Mouse (Mus musculus): Measurements from ENCODE around the gene Dhrs7. TPM values are rescaled to one million over a fixed set of nuclear protein-coding genes. Genes with fewer than 3 reads are reported as not detected.
A peak's percentile ranks its signal among the peaks of the same experiment; 100 is the strongest.
"Not testable (repeated sequence)": the region's sequence is repeated elsewhere in the genome, so short reads cannot be mapped to it uniquely, and the experiment has no call there.

The Dhrs7 gene
- polyA plus RNA-seq (2014; fragmentation: Nextera tagmentation; extraction: Ambion mirVana): 7.1 and 8.7 TPM in 2 replicates

DNA sequence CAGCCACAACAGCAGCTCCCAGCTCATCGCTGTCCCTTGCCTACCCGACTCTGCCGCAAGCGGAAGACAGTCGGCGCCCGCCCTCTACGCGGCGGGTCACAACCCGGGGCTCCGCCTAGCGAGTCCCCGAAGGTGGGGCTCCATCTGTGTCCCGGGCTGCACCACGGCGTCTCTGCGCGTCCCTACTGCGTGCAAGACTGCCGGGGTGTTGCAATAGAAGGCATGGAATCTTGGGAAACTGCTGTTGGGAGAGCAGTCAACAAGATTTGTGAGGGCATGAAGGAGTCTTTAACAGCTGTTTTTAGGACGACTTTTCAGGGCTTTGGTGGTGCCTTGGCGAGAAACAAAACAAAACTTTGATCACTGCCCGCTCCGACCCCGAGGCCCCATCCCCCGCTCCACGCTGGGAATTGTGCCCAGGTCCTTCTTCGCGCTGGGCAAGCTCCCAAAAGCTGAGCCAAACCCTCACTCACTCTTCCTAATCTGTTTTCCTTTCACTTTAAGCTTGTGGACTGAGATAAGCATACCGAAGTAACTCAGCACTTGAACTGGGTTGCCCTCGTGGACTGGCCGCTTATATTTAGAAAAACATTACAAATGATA, at the start of gene Dhrs7:
Gene Dhrs7, minus strand, starts transcription at position 175 of the 603 bp plus-strand sequence.
- Histone ChIP-seq H3K36me3 (ENCODE audit: control insufficient read depth, insufficient read depth, low read length) (no peaks in the 10 kb centered on the region), H3K9ac (ENCODE audit: low read depth, low read length) (peak within 1 kb of the TSS; percentile 52), H3K9me3 (ENCODE audit: control insufficient read depth, low read length) (no peaks in the 10 kb centered on the region; the same call in 1 of the 2 replicates), H3K4me1 (ENCODE audit: control insufficient read depth, insufficient read depth, low read length) (peaks cover 7% of the 10 kb centered on the region; the same call in 1 of the 2 replicates), H3K27ac (ENCODE audit: low read depth, low read length) (0 out of 2 replicates have a peak within 1 kb of the TSS, but pooled peaks have one; percentile 11), H3K4me3 (ENCODE audit: low read length) (peak within 1 kb of the TSS; percentile 61), H3K4me2 (replicated peaks; ENCODE audit: low read depth, low read length) (peak within 1 kb of the TSS; percentile 88), H3K27me3 (ENCODE audit: control insufficient read depth, insufficient read depth, low read length) (no peaks in the 10 kb centered on the region)
- peak; percentile 92 for ATAC-seq (ENCODE audit: low FRiP score, low TSS enrichment)
- 2% methylated on average over 33 of the region's 33 CpGs for WGBS

DNA sequence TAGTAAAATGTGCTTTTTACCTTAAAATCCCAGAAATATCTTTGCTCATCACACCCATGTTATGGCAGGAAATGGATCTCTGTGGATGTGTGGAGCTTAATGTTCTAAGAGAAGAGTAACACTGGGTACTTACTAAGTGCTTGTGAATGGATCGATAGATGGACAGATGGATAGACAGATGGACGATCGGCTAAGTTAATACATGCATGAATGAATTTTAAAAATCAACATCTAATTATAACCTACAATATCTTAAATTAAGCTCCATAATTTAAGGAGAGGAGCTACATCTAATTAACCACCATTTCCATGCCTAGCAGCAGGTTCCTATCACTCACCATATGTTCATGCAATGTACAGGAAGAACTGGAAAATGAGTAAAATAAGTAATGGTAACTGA, 45.3 kb upstream of the Dhrs7 start:
- Histone ChIP-seq H3K27me3 (ENCODE audit: control insufficient read depth, insufficient read depth, low read length) (no peaks in the 10 kb centered on the region), H3K9ac (ENCODE audit: low read depth, low read length) (no peak overlapping the region), H3K4me3 (ENCODE audit: low read length) (no peak overlapping the region), H3K4me1 (ENCODE audit: control insufficient read depth, insufficient read depth, low read length) (no peaks in the 10 kb centered on the region), H3K9me3 (ENCODE audit: control insufficient read depth, low read length) (no peaks in the 10 kb centered on the region; the same call in 1 of the 2 replicates), H3K27ac (ENCODE audit: low read depth, low read length) (no peak overlapping the region), H3K36me3 (ENCODE audit: control insufficient read depth, insufficient read depth, low read length) (no peaks in the 10 kb centered on the region), H3K4me2 (replicated peaks; ENCODE audit: low read depth, low read length) (no peak overlapping the region)
- WGBS: 100% methylated on average over 3 of the region's 3 CpGs
- ATAC-seq (ENCODE audit: low FRiP score, low TSS enrichment): no peak

DNA sequence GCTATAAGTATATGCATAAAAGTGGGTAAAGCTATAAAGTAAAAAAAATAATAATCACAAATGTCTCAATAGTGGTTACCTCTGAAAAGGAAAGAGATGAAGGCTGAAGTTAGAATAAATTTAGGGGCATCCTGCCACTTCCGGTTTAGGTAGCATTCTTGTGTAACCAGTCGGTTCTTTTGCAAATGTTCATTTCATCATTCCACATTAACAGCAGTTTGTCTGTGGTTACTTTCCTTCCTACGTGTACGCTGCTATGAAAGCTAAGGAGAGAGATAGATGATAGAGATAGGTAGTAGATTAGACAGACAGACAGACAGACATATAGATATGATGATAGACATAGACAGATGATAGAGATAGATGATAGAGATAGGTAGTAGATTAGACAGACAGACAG, 39.4 kb upstream of the Dhrs7 start:
- ATAC-seq (ENCODE audit: low FRiP score, low TSS enrichment): no peak
- no peak overlapping the region for H3K4me3 ChIP-seq (ENCODE audit: low read length)
- H3K27me3 ChIP-seq (ENCODE audit: control insufficient read depth, insufficient read depth, low read length): no peaks in the 10 kb centered on the region
- no peaks in the 10 kb centered on the region for H3K4me1 ChIP-seq (ENCODE audit: control insufficient read depth, insufficient read depth, low read length)
- no peak overlapping the region for H3K4me2 ChIP-seq (replicated peaks; ENCODE audit: low read depth, low read length)
- no peak overlapping the region for H3K9ac ChIP-seq (ENCODE audit: low read depth, low read length)
- no peaks in the 10 kb centered on the region for H3K9me3 ChIP-seq (ENCODE audit: control insufficient read depth, low read length)
- no peak overlapping the region for H3K27ac ChIP-seq (ENCODE audit: low read depth, low read length)
- 89% methylated on average over 4 of the region's 4 CpGs for WGBS
- H3K36me3 ChIP-seq (ENCODE audit: control insufficient read depth, insufficient read depth, low read length): no peaks in the 10 kb centered on the region

GRCm38 (mm10) chr12:72700013-72700412, 35.3 kb upstream of the Dhrs7 start:
- Histone ChIP-seq H3K27ac (ENCODE audit: low read depth, low read length) (no peak overlapping the region), H3K4me2 (replicated peaks; ENCODE audit: low read depth, low read length) (no peak overlapping the region), H3K4me3 (ENCODE audit: low read length) (no peak overlapping the region), H3K27me3 (ENCODE audit: control insufficient read depth, insufficient read depth, low read length) (no peaks in the 10 kb centered on the region), H3K36me3 (ENCODE audit: control insufficient read depth, insufficient read depth, low read length) (no peaks in the 10 kb centered on the region), H3K9me3 (ENCODE audit: control insufficient read depth, low read length) (no peaks in the 10 kb centered on the region), H3K9ac (ENCODE audit: low read depth, low read length) (no peak overlapping the region), H3K4me1 (ENCODE audit: control insufficient read depth, insufficient read depth, low read length) (no peaks in the 10 kb centered on the region)
- ATAC-seq (ENCODE audit: low FRiP score, low TSS enrichment): no peak
- WGBS: 28% methylated on average over 1 of the region's 1 CpGs

- H3K27ac ChIP-seq (ENCODE audit: low read depth, low read length): no peak overlapping the region
- no peak for ATAC-seq (ENCODE audit: low FRiP score, low TSS enrichment)
- no peaks in the 10 kb centered on the region for H3K4me1 ChIP-seq (ENCODE audit: control insufficient read depth, insufficient read depth, low read length)
- H3K4me2 ChIP-seq (replicated peaks; ENCODE audit: low read depth, low read length): no peak overlapping the region
- H3K36me3 ChIP-seq (ENCODE audit: control insufficient read depth, insufficient read depth, low read length): no peaks in the 10 kb centered on the region
- no peaks in the 10 kb centered on the region for H3K27me3 ChIP-seq (ENCODE audit: control insufficient read depth, insufficient read depth, low read length)
- H3K4me3 ChIP-seq (ENCODE audit: low read length): no peak overlapping the region
- WGBS: 47% methylated on average over 9 of the region's 9 CpGs
- H3K9ac ChIP-seq (ENCODE audit: low read depth, low read length): no peak overlapping the region
- no peaks in the 10 kb centered on the region for H3K9me3 ChIP-seq (ENCODE audit: control insufficient read depth, low read length)
Observed at GRCm38 (mm10) chr12:72694901-72695463, 30.3 kb upstream of the Dhrs7 start.

DNA sequence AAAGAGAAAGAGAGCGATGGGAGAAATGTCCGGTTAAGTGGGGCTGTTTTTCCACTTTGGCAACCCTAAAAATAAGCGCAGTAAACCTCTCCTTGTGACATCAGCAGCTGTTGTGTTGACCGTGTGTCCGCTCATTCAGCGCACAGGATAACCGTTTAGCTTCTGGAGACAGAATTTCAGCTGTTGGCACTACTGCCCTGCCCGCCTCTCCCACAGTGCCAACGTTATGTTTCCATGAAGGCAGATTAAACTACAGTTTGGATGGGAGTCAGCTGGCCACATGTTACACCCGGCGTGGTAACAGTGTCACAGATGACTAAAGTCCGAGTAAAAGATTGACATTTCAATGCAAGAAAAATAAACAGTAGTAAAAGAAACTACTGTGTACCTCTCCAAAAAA, 29.7 kb upstream of the Dhrs7 start:
- Histone ChIP-seq H3K4me1 (ENCODE audit: control insufficient read depth, insufficient read depth, low read length) (no peaks in the 10 kb centered on the region), H3K9me3 (ENCODE audit: control insufficient read depth, low read length) (no peaks in the 10 kb centered on the region), H3K4me3 (ENCODE audit: low read length) (no peak overlapping the region), H3K27me3 (ENCODE audit: control insufficient read depth, insufficient read depth, low read length) (no peaks in the 10 kb centered on the region), H3K27ac (ENCODE audit: low read depth, low read length) (no peak overlapping the region), H3K4me2 (replicated peaks; ENCODE audit: low read depth, low read length) (no peak overlapping the region), H3K36me3 (ENCODE audit: control insufficient read depth, insufficient read depth, low read length) (no peaks in the 10 kb centered on the region), H3K9ac (ENCODE audit: low read depth, low read length) (no peak overlapping the region)
- 61% methylated on average over 12 of the region's 12 CpGs for WGBS
- ATAC-seq (ENCODE audit: low FRiP score, low TSS enrichment): no peak

DNA sequence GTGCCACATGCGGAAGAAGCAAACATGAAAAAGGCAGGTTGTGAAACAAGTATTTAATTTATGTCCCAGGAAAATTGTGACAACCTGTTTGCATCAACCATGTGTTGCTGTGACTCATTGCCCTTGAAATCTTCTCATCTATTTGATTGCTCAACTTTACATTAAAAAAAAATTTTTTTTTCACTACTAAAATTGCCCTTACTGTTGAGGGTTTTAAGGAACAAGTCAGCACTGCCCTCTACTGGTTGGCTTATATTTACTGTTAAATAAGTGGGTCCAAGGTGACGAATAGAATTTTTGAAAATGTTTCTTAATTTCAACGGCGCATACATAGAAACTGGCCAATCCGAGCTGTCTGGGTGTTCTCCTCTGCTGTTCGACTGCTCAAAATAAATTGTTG, 29.2 kb upstream of the Dhrs7 start:
- 54% methylated on average over 6 of the region's 6 CpGs for WGBS
- no peak overlapping the region for H3K27ac ChIP-seq (ENCODE audit: low read depth, low read length)

DNA sequence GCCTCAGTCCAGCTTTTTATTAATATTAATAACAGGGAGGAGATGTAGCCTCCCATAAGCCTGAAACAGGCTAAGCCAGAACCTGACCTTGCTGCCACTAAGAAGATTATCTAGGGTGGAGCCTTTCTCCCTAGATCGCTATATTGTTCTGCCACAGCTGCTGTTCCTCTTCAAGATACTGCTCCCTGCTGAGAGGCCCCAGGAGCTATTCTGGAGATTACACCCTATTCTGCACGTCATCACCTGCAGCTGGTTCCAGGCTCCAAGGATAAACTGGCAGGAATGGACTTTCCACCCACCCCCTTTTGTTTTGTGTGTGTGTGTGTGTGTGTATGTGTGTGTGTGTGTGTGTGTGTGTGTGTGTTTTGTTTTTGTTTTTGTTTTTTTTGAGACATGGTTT, 23.6 kb upstream of the Dhrs7 start:
- H3K4me3 ChIP-seq (ENCODE audit: low read length); H3K9me3 ChIP-seq (ENCODE audit: control insufficient read depth, low read length); ATAC-seq (ENCODE audit: low FRiP score, low TSS enrichment); H3K4me1 ChIP-seq (ENCODE audit: control insufficient read depth, insufficient read depth, low read length); H3K27me3 ChIP-seq (ENCODE audit: control insufficient read depth, insufficient read depth, low read length); H3K27ac ChIP-seq (ENCODE audit: low read depth, low read length); H3K9ac ChIP-seq (ENCODE audit: low read depth, low read length); H3K4me2 ChIP-seq (replicated peaks; ENCODE audit: low read depth, low read length); H3K36me3 ChIP-seq (ENCODE audit: control insufficient read depth, insufficient read depth, low read length): not testable (repeated sequence)
- 45% methylated on average over 2 of the region's 2 CpGs for WGBS

More for the DNA sequence above, 29.2 kb upstream of the Dhrs7 start:
- no peaks in the 10 kb centered on the region for H3K9me3 ChIP-seq (ENCODE audit: control insufficient read depth, low read length)
- H3K4me1 ChIP-seq (ENCODE audit: control insufficient read depth, insufficient read depth, low read length): no peaks in the 10 kb centered on the region
- H3K36me3 ChIP-seq (ENCODE audit: control insufficient read depth, insufficient read depth, low read length): no peaks in the 10 kb centered on the region
- no peak overlapping the region for H3K4me2 ChIP-seq (replicated peaks; ENCODE audit: low read depth, low read length)
- H3K27me3 ChIP-seq (ENCODE audit: control insufficient read depth, insufficient read depth, low read length): no peaks in the 10 kb centered on the region
- 0 out of 2 replicates have a peak, but pooled peaks have one; percentile 52 for ATAC-seq (ENCODE audit: low FRiP score, low TSS enrichment)
- H3K9ac ChIP-seq (ENCODE audit: low read depth, low read length): no peak overlapping the region
- H3K4me3 ChIP-seq (ENCODE audit: low read length): no peak overlapping the region

GRCm38 (mm10) chr12:72687741-72688140, 23.0 kb upstream of the Dhrs7 start:
- not testable (repeated sequence) for ATAC-seq (ENCODE audit: low FRiP score, low TSS enrichment); H3K27me3 ChIP-seq (ENCODE audit: control insufficient read depth, insufficient read depth, low read length)
- 30% methylated on average over 6 of the region's 6 CpGs for WGBS

More at GRCm38 (mm10) chr12:72687741-72688140, 23.0 kb upstream of the Dhrs7 start:
- H3K9ac ChIP-seq (ENCODE audit: low read depth, low read length); H3K27ac ChIP-seq (ENCODE audit: low read depth, low read length); H3K36me3 ChIP-seq (ENCODE audit: control insufficient read depth, insufficient read depth, low read length); H3K4me3 ChIP-seq (ENCODE audit: low read length); H3K9me3 ChIP-seq (ENCODE audit: control insufficient read depth, low read length); H3K4me2 ChIP-seq (replicated peaks; ENCODE audit: low read depth, low read length); H3K4me1 ChIP-seq (ENCODE audit: control insufficient read depth, insufficient read depth, low read length): not testable (repeated sequence)

Data from kidney, embryonic 14.5 days (tissue).